In the genomic region with DNA sequence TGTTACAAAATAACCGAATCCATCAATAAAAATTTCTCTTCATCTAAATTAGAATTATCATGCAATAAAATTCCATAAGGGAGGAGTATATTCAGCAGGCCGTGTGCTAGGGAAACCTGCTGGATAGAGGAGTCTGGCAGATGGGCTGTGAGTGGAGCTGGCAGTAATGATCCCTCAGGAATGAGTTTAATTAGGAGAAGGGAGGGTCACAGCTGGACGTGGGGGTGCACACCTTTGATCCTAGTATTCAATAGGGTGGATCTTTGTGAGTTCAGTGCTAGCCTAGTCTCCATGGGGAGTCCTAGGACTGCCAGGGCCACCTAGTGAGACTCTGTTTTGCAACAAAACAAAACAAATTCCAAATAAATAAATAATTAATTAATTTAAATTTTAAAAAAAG, we compare ENCODE assay signal across 17 mouse cellular contexts. TPM values are rescaled to one million over a fixed set of nuclear protein-coding genes. Genes with fewer than 3 reads are reported as not detected.
"Had no signal": no experiment of that assay in that cellular context is flagged by ENCODE, and none has a peak within 500 bp of the region (broad histone marks: within the 10 kb centered on the region; RNA-seq: fewer than 3 reads in every experiment).

No protein-coding gene starts in this region.

- H3K27ac ChIP-seq: liver, embryonic 13.5 days; lung, embryonic 15.5 days; neural tube, embryonic 12.5 days had no signal

- ATAC-seq: liver, postnatal 0 days had no signal

- H3K9me3 ChIP-seq: liver, embryonic 13.5 days; lung, embryonic 15.5 days; neural tube, embryonic 12.5 days had no signal

- H3K36me3 ChIP-seq: limb, embryonic 12.5 days; liver, embryonic 13.5 days; lung, embryonic 15.5 days; neural tube, embryonic 12.5 days had no signal

- DNase-seq: kidney, adult 11 months; kidney, adult 9 months; kidney, postnatal 10 days; kidney, postnatal 4 days; layer of hippocampus, adult 9-11 months; liver; liver, embryonic 13.5 days; liver, postnatal 0 days; lung, postnatal 14 days; right cerebral cortex, adult 18-20 months; right cerebral cortex, postnatal 25 days; thymus, postnatal 36 days had no signal

- H3K4me1 ChIP-seq: lung, embryonic 15.5 days; neural tube, embryonic 12.5 days had no signal

- H3K4me2 ChIP-seq: liver, embryonic 13.5 days; lung, embryonic 15.5 days; neural tube, embryonic 12.5 days had no signal

- H3K9ac ChIP-seq: limb, embryonic 12.5 days; liver, embryonic 13.5 days; liver, postnatal 0 days; lung, embryonic 15.5 days; neural tube, embryonic 12.5 days had no signal

- H3K4me3 ChIP-seq: limb, embryonic 12.5 days; liver, embryonic 13.5 days; lung, embryonic 15.5 days; myocyte; neural tube, embryonic 12.5 days had no signal

- H3K27me3 ChIP-seq: limb, embryonic 12.5 days; liver, embryonic 13.5 days; lung, embryonic 15.5 days; neural tube, embryonic 12.5 days had no signal

RNA-seq across cellular contexts. Expression of gene Asgr1, which starts 14.4 kb away (rescaled TPM):
- polyA plus RNA-seq: small intestine, adult 2 months had no signal

RNA-seq across cellular contexts. Expression of gene Asgr2, which starts 24.2 kb away (rescaled TPM):
- polyA plus RNA-seq: limb, embryonic 12.5 days had no signal
